Mouse (Mus musculus): Measurements from ENCODE around the gene Ssb. TPM values are rescaled to one million over a fixed set of nuclear protein-coding genes. Genes with fewer than 3 reads are reported as not detected.

The Ssb gene
- polyA plus RNA-seq, 1 experiment from 2014 or later, result 215 TPM

- 71% methylated on average over 7 of the region's 7 CpGs for WGBS
- Histone ChIP-seq H3K36me3 (peaks cover 46% of the 10 kb centered on the region), H3K4me1 (replicated peaks) (no peaks in the 10 kb centered on the region), H3K27ac (no peak overlapping the region), H3K27me3 (ENCODE audit: insufficient read depth, poor library complexity, severe bottlenecking) (no peaks in the 10 kb centered on the region), H3K9me3 (no peaks in the 10 kb centered on the region), H3K4me3 (no peak overlapping the region)
- no peak for DNase-seq (ENCODE audit: low spot score)
Observed at GRCm38 (mm10) chr2:69837244-69837967, 24.0 kb upstream of the Ssb start.

- peaks cover 40% of the 10 kb centered on the region for H3K36me3 ChIP-seq
- H3K27ac ChIP-seq, result no peak overlapping the region
- DNase-seq (ENCODE audit: low spot score), result no peak
- H3K9me3 ChIP-seq, result no peaks in the 10 kb centered on the region
- WGBS, result 39% methylated on average over 3 of the region's 3 CpGs
- H3K27me3 ChIP-seq (ENCODE audit: insufficient read depth, poor library complexity, severe bottlenecking), result no peaks in the 10 kb centered on the region
- H3K4me3 ChIP-seq, result no peak overlapping the region
- no peaks in the 10 kb centered on the region for H3K4me1 ChIP-seq (replicated peaks)
Observed at GRCm38 (mm10) chr2:69837996-69838395, 23.4 kb upstream of the Ssb start.

- H3K4me1 ChIP-seq (replicated peaks), result no peaks in the 10 kb centered on the region
- H3K27ac ChIP-seq, result no peak overlapping the region
- H3K4me3 ChIP-seq, result no peak overlapping the region
- H3K36me3 ChIP-seq, result peaks cover 33% of the 10 kb centered on the region
- no peak for DNase-seq (ENCODE audit: low spot score)
- H3K27me3 ChIP-seq (ENCODE audit: insufficient read depth, poor library complexity, severe bottlenecking), result no peaks in the 10 kb centered on the region
- no peaks in the 10 kb centered on the region for H3K9me3 ChIP-seq
Observed at GRCm38 (mm10) chr2:69838707-69839106, 22.7 kb upstream of the Ssb start.

GRCm38 (mm10) chr2:69840261-69840660 lies 21.1 kb upstream of the Ssb start:
- no peaks in the 10 kb centered on the region for H3K27me3 ChIP-seq (ENCODE audit: insufficient read depth, poor library complexity, severe bottlenecking)
- WGBS, result 52% methylated on average over 6 of the region's 6 CpGs
- H3K27ac ChIP-seq, result no peak overlapping the region
- H3K36me3 ChIP-seq, result peaks cover 18% of the 10 kb centered on the region
- H3K4me1 ChIP-seq (replicated peaks), result no peaks in the 10 kb centered on the region
- no peaks in the 10 kb centered on the region for H3K9me3 ChIP-seq
- DNase-seq (ENCODE audit: low spot score), result no peak
- H3K4me3 ChIP-seq, result no peak overlapping the region

- no peak overlapping the region for H3K27ac ChIP-seq
- H3K9me3 ChIP-seq, result no peaks in the 10 kb centered on the region
- no peak overlapping the region for H3K4me3 ChIP-seq
- no peaks in the 10 kb centered on the region for H3K36me3 ChIP-seq
- H3K4me1 ChIP-seq (replicated peaks), result 0 out of 2 replicates have a peak, but pooled peaks cover 8% of the 10 kb centered on the region
- WGBS, result 71% methylated on average over 6 of the region's 6 CpGs
- DNase-seq (ENCODE audit: low spot score), result no peak
- H3K27me3 ChIP-seq (ENCODE audit: insufficient read depth, poor library complexity, severe bottlenecking), result no peaks in the 10 kb centered on the region
Observed at GRCm38 (mm10) chr2:69849215-69849614, 12.1 kb upstream of the Ssb start.

- WGBS, result 70% methylated on average over 2 of the region's 2 CpGs
- no peaks in the 10 kb centered on the region for H3K36me3 ChIP-seq
- no peaks in the 10 kb centered on the region for H3K9me3 ChIP-seq
- DNase-seq (ENCODE audit: low spot score), result no peak
- H3K27ac ChIP-seq, result no peak overlapping the region
- 0 out of 2 replicates have a peak, but pooled peaks cover 8% of the 10 kb centered on the region for H3K4me1 ChIP-seq (replicated peaks)
- H3K4me3 ChIP-seq, result no peak overlapping the region
- no peaks in the 10 kb centered on the region for H3K27me3 ChIP-seq (ENCODE audit: insufficient read depth, poor library complexity, severe bottlenecking)
Observed at GRCm38 (mm10) chr2:69851427-69852058, 9.8 kb upstream of the Ssb start.

- 65% methylated on average over 8 of the region's 8 CpGs for WGBS
- no peaks in the 10 kb centered on the region for H3K36me3 ChIP-seq
- no peak for DNase-seq (ENCODE audit: low spot score)
Observed at GRCm38 (mm10) chr2:69856392-69856791, 5.0 kb upstream of the Ssb start.

GRCm38 (mm10) chr2:69857882-69858281 lies 3.5 kb upstream of the Ssb start:
- DNase-seq (ENCODE audit: low spot score), result no peak
- H3K9me3 ChIP-seq, result no peaks in the 10 kb centered on the region
- H3K36me3 ChIP-seq, result no peaks in the 10 kb centered on the region
- H3K27me3 ChIP-seq (ENCODE audit: insufficient read depth, poor library complexity, severe bottlenecking), result no peaks in the 10 kb centered on the region
- WGBS, result 78% methylated on average over 1 of the region's 1 CpGs
- no peak overlapping the region for H3K27ac ChIP-seq
- no peak overlapping the region for H3K4me3 ChIP-seq
- peaks cover 9% of the 10 kb centered on the region for H3K4me1 ChIP-seq (replicated peaks)

More at GRCm38 (mm10) chr2:69856392-69856791, 5.0 kb upstream of the Ssb start:
- Histone ChIP-seq H3K4me3 (no peak overlapping the region), H3K27me3 (ENCODE audit: insufficient read depth, poor library complexity, severe bottlenecking) (no peaks in the 10 kb centered on the region), H3K27ac (no peak overlapping the region), H3K4me1 (replicated peaks) (0 out of 2 replicates have a peak, but pooled peaks cover 6% of the 10 kb centered on the region), H3K9me3 (no peaks in the 10 kb centered on the region)

GRCm38 (mm10) chr2:69860972-69861452 lies 350 bp upstream of the Ssb start:
- H3K27me3 ChIP-seq (ENCODE audit: insufficient read depth, poor library complexity, severe bottlenecking), result no peaks in the 10 kb centered on the region
- H3K4me3 ChIP-seq, result peak overlapping the region; percentile 96
- peaks cover 22% of the 10 kb centered on the region for H3K36me3 ChIP-seq
- DNase-seq (ENCODE audit: low spot score), result no peak
- peaks cover 18% of the 10 kb centered on the region for H3K4me1 ChIP-seq (replicated peaks)
- WGBS, result 14% methylated on average over 13 of the region's 13 CpGs
- H3K9me3 ChIP-seq, result no peaks in the 10 kb centered on the region
- H3K27ac ChIP-seq, result peak overlapping the region; percentile 98

- H3K27me3 ChIP-seq (ENCODE audit: insufficient read depth, poor library complexity, severe bottlenecking), result no peaks in the 10 kb centered on the region
- H3K4me3 ChIP-seq, result peak overlapping the region; percentile 96
- 6% methylated on average over 13 of the region's 13 CpGs for WGBS
- peak overlapping the region; percentile 98 for H3K27ac ChIP-seq
- DNase-seq (ENCODE audit: low spot score), result no peak
- peaks cover 33% of the 10 kb centered on the region for H3K36me3 ChIP-seq
- no peaks in the 10 kb centered on the region for H3K9me3 ChIP-seq
- H3K4me1 ChIP-seq (replicated peaks), result peaks cover 18% of the 10 kb centered on the region
Observed at GRCm38 (mm10) chr2:69862117-69862657, 825 bp downstream of the Ssb start.

- Histone ChIP-seq H3K27ac (no peak overlapping the region), H3K27me3 (ENCODE audit: insufficient read depth, poor library complexity, severe bottlenecking) (no peaks in the 10 kb centered on the region), H3K9me3 (no peaks in the 10 kb centered on the region), H3K36me3 (peaks cover 9% of the 10 kb centered on the region; the same call in 1 of the 2 replicates), H3K4me3 (peak overlapping the region; percentile 81; the same call in 1 of the 2 replicates), H3K4me1 (replicated peaks) (peaks cover 19% of the 10 kb centered on the region)
- no peak for DNase-seq (ENCODE audit: low spot score)
- WGBS, result 80% methylated on average over 2 of the region's 2 CpGs
Observed at GRCm38 (mm10) chr2:69883990-69884391, 22.6 kb downstream of the Ssb start.

- Histone ChIP-seq H3K27ac (peak overlapping the region; percentile 91; the same call in 1 of the 2 replicates), H3K9me3 (no peaks in the 10 kb centered on the region), H3K4me3 (peak overlapping the region; percentile 81), H3K27me3 (ENCODE audit: insufficient read depth, poor library complexity, severe bottlenecking) (no peaks in the 10 kb centered on the region), H3K4me1 (replicated peaks) (peaks cover 19% of the 10 kb centered on the region), H3K36me3 (peaks cover 3% of the 10 kb centered on the region; the same call in 1 of the 2 replicates)
- no peak for DNase-seq (ENCODE audit: low spot score)
- WGBS, result 68% methylated on average over 6 of the region's 6 CpGs
Observed at GRCm38 (mm10) chr2:69884581-69884980, 23.2 kb downstream of the Ssb start.

- Histone ChIP-seq H3K36me3 (no peaks in the 10 kb centered on the region), H3K9me3 (no peaks in the 10 kb centered on the region), H3K27ac (peak overlapping the region; percentile 91), H3K4me1 (replicated peaks) (peaks cover 19% of the 10 kb centered on the region), H3K4me3 (peak overlapping the region; percentile 81), H3K27me3 (ENCODE audit: insufficient read depth, poor library complexity, severe bottlenecking) (no peaks in the 10 kb centered on the region)
- 7% methylated on average over 12 of the region's 12 CpGs for WGBS
- no peak for DNase-seq (ENCODE audit: low spot score)
Observed at GRCm38 (mm10) chr2:69885050-69885449, 23.7 kb downstream of the Ssb start.
